Mouse (Mus musculus): ENCODE data around the gene Mt2.

Gene Mt2

DNA sequence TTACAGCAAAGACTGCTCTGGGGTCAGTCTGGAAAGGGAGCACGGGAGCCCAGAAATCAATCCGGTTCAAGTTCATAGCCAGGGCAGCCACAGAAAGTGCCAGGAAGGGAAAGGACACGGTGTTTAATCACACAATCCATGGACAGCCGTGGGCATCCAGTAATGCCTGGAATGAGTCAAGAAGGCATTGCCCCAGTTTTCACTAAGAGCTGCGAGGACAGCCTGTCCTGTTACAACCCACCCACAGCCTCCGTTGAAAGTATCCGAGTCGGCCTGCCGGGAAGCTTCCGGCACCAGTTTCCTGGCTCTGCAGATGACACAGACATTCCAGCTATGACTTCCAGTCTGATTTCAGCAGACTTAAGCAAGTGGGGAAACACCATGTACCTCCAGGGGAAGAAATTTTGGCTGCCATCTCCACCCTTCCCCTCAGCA lies 1.1 kb upstream of the Mt2 start:
- DNase-seq (ENCODE audit: extremely low read depth, insufficient read length, low spot score), result peak; percentile 42

DNA sequence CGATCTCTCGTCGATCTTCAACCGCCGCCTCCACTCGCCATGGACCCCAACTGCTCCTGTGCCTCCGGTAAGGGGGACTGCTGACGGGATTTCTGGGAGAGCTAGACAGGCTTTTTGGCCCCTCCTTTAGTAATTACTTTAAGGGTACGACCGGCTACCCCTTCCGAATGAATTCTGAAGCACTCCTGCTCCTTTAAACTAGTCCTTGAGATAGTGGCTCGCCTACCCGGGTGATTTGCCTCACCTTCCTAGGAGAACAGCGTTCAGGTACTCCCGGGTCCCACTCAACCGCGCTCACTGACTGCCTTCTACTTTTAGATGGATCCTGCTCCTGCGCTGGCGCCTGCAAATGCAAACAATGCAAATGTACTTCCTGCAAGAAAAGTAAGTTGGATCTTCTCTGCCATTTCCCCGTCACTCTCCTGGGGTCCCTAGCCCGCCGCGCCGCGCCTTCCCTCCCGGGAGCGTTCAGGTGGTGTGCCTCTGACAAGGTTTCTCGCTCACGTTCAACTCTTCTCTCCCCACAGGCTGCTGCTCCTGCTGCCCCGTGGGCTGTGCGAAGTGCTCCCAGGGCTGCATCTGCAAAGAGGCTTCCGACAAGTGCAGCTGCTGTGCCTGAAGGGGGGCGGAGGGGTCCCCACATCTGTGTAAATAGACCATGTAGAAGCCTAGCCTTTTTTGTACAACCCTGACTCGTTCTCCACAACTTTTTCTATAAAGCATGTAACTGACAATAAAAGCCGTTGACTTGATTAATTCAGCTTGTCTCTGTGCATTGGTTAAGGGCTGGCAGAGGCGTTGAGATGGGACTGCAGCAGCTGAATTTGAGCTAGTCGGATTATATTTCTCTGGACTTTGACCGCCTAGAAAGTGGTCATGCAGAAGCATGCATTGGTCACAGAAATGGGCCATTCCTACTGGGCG lies 607 bp downstream of the Mt2 start:
- no peak for DNase-seq (ENCODE audit: extremely low read depth, insufficient read length, low spot score)

DNA sequence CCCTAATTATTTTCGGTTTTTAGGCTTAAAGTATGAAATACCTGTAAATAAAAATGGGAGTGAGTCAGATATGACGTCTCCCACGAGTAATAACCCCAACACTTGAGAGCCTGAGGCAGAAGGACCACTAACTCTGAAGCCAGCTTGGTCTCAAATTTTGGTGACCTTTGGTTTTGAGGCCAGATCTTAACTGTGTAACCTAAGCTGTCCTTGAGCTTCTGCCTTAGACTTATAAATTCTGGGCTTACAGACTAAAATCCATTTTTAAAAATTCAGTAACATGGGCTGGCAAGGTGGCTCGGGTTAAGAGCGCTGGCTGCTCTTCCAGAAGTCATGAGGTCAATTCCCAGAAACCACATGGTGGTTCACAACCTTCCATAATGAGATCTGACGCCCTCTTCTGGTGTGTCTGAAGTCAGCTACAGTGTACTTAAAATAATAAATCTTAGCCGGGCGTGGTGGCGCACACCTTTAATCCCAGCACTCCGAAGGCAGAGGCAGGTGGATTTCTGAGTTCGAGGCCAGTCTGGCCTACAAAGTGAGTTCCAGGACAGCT lies 1.5 kb downstream of the Mt2 start:
- no peak for DNase-seq (ENCODE audit: extremely low read depth, insufficient read length, low spot score)

DNA sequence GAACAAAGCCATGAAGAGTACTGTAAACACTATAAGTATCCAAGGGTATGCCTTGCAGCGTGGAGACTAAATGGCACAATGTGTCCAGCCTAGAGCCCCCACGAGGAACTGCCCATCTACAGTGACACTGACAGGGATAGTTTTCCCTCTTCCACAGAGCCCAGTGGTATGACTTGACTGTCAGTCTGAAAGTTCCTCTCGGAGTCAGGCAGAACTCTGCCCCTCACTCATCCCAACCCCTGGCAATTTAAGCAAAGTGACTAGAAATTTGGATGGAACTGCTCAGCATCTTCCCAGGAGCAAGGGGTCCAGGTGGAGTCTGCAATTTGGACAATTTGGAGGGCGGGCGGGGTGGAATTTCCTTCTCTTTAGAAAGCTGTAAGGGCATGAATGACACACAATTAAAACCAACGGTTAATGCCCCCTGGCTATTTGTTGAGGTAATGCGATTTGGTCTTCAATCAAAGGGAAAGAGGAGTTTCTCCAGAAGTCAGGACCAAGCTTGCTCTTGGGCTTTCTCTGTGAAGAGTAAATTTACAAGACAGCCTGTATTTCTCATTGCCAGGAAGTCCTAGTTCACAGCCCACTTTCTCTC lies 2.3 kb downstream of the Mt2 start:
- DNase-seq (ENCODE audit: extremely low read depth, insufficient read length, low spot score), result no peak

DNA sequence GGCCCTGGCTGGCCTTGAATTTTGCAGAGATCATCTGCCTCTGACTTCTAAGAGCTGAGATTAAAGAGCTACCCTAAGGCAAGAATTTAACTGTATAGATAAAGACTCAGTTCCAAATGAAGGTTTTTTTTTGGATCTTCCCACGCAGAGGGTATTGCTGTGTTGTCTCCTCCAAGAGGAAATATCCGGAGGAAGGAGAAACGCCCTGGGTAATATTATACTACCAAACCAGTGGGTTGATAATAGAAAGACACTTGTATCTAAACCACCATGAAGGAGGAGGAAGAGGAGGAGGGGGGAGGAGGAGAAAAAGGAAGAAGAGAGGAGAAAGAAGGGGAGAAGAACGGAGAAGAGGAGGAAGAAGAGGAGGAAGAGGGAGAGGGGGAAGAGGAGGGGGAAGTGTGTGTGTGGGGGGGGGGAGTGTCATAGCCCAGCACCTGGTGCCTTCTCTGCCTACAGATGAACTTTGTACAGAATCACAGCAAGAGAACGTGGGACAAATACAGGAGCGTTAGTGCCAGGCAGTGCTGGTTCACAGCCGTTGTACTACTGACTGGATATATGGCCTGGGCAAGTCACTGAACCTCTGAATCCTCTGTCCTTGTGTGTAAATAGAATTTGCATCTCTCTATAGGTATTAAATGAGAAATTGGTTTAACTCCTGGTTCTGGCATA lies 5.4 kb downstream of the Mt2 start:
- DNase-seq (ENCODE audit: extremely low read depth, insufficient read length, low spot score), result no peak

DNA sequence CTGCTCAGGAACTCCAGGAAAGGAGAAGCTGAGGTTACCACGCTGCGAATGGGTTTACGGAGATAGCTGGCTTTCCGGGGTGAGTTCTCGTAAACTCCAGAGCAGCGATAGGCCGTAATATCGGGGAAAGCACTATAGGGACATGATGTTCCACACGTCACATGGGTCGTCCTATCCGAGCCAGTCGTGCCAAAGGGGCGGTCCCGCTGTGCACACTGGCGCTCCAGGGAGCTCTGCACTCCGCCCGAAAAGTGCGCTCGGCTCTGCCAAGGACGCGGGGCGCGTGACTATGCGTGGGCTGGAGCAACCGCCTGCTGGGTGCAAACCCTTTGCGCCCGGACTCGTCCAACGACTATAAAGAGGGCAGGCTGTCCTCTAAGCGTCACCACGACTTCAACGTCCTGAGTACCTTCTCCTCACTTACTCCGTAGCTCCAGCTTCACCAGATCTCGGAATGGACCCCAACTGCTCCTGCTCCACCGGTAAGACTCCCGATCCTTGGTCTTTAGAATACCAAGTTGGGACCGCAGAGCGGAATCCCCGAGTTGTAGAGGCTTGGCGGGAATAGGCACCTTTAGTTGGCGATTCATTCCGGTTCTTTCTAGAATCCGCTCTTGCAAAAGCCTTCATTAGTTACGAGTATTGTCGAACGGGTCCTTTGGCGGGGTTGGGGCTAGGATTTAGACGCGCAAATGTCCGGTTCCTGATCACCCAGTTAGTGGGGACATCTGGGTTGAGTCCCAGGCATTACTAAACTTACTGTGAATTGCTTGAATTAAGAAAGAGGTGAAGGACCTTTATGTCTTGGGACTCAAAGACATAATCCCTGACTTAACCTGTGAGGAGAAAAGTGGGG lies 6.6 kb downstream of the Mt2 start, which contains the start of gene Mt1:
TSS of gene Mt1 (plus strand) at position 226 of the 856 bp plus-strand sequence.
- peak; percentile 95 for DNase-seq (ENCODE audit: extremely low read depth, insufficient read length, low spot score)

DNA sequence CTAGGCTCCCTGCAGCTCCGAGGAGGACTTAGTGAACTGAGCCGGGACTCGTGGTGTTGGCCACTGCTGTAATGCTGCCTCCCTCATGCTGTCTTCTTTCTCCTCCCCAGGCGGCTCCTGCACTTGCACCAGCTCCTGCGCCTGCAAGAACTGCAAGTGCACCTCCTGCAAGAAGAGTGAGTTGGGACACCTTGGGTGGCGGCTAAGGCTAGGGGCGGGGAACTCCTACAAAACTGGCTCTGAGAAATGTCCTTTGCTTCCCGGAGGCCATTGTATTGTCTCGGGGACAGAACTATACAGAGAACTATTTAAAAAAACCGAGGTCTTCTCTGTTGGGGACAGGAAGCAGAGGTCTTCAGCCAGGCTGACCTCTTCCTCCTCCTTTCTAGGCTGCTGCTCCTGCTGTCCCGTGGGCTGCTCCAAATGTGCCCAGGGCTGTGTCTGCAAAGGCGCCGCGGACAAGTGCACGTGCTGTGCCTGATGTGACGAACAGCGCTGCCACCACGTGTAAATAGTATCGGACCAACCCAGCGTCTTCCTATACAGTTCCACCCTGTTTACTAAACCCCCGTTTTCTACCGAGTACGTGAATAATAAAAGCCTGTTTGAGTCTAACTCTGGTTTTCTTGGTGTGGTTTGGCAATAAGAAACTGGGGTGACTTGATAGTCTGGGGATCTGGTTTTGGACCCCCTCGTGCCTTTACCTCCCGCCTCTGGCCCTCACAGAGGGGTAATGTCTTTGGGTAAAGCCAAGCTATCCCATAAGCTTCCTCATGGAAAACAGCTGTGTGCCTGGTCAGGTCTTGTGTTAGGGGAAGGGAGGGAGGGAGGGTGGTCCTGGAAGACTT lies 7.5 kb downstream of the Mt2 start:
- peak; percentile 58 for DNase-seq (ENCODE audit: extremely low read depth, insufficient read length, low spot score)

DNA sequence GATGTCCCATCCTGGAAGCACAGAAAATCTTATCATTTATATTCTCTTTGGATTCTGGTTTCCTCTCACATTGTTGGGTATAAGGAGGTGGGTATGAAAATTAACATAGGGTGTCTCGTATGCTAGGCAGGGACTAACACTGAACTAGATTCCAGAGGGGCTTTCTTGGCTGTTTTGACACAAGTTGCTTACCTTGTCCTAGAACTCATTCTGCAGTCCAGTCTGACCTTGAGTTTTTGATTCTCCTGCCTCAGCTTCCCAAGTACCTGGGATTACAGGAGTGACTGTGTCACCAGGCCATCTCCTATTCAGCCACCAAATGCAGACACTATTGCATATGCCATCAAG lies 8.1 kb downstream of the Mt2 start:
- DNase-seq (ENCODE audit: extremely low read depth, insufficient read length, low spot score), result no peak

DNA sequence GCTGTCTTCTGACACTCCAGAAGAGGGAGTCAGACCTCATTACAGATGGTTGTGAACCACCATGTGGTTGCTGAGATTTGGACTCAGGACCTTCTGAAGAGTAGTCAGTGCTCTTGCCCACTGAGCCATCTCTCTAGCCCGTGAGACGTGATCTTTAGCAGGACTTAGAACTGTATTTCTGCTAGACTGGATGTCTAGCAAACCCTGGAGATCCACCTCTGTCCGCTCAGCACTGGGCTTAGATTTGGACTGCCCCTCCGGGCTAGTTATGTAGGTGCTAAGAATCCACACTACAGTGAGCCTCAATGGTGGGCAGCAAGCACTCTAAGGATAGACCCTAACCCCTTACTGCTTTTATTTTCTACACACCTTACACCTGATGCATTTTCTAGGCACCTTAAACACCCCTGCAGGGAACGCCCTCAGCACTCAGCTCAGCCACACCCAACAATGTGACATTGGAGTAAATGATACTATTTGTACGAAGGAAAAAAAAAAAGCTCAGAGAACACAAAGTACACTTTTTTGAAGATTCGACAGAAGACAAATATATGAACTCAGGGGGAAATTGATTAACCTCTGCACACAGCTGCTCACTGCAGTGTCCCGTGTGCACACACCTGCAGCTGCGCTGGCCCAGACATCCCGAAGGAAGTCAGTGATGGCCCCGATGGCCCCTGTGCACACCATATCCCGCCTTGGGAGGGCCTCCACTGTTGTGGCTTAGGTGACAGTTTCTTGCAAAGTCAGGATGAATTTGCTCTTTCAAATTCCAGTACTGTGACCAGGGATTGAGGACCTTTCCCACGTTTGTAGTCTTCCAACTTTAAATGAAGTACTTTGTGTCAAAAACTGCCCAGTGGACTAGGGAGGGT lies 9.8 kb downstream of the Mt2 start:
- DNase-seq (ENCODE audit: extremely low read depth, insufficient read length, low spot score), result no peak

DNA sequence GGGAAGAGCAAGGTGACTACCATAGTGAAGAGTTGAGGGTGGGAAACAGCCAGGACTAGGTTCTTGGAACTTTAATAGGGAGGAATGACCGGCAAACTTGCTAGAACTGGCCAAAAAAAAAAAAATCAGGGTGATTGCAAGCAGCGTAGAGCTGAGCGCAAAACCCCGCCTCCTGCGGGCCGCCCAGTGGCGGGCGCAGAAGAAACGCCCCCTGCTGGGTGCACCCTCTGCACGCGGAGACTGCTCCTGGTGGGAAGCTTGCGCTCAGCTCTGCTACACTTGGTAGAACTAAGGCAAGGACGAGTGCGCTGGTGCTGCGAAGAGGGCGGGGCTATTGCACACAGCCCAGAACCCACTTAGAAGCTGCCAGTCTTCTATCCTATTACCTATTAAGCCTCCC lies 10.7 kb downstream of the Mt2 start:
- peak; percentile 88 for DNase-seq (ENCODE audit: extremely low read depth, insufficient read length, low spot score)

DNA sequence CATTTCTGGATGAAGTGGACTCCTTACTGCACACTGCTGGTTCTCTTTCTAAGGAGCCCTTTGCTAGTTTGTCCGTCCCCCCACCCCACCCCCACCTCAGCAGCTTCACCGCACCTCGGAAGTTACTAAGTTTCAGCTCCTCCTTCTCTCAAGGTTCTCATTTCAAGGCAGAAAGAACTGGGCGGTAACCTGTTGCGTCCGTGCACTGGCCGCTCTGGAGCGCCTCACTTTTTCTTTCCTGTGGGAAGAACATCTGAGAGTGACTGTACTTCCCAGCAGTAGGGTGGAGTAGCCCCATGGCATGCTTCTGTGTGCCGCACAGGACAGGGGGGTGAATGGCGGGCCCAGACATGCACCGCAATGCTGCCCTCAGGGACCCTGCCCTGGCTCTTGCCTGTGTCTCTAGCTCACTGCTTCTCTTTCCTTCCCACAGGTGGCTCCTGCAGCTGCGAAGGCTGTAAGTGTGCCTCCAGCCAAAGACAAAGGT lies 11.9 kb downstream of the Mt2 start:
- DNase-seq (ENCODE audit: extremely low read depth, insufficient read length, low spot score), result no peak

DNA sequence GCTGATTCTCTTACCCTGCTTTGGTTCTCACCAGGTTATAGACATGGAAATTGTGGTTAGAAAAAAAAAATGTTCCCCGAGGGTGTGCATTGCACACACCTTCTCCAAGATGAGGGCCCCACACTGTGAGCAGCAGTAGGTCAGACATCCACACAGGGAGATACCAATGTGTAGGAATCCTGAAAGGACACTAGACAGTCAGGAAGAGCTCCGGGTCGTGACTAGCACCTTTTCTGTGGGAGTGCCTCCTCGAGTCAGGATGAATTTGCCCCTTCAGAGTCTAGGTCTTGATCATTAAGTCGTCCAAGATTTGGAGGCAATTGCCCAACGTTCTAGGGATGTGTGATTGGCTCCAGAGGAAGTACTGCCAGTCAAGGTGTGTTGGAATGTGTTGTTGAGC lies 13.3 kb downstream of the Mt2 start:
- no peak for DNase-seq (ENCODE audit: extremely low read depth, insufficient read length, low spot score)

DNA sequence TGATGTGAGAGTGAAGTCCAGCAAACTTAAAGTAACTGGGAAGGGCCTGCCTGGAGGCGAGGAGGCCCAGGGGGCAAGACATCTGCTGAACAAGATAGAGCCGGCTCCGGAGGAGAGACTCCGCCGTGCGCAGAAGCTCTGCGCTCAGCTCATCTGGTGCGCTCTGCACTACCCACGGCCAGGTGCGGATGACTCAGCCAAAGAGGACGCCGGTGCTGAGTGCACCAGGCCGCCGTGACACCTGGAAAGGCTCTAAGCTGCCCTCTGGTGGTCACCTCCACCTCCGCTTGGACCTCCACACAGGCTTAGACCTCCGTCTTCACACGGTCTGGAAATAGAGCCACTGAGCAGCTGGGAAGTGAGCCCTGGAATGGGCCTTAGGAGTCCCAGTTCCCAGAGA lies 14.1 kb downstream of the Mt2 start:
- peak; percentile 32 for DNase-seq (ENCODE audit: extremely low read depth, insufficient read length, low spot score)

DNA sequence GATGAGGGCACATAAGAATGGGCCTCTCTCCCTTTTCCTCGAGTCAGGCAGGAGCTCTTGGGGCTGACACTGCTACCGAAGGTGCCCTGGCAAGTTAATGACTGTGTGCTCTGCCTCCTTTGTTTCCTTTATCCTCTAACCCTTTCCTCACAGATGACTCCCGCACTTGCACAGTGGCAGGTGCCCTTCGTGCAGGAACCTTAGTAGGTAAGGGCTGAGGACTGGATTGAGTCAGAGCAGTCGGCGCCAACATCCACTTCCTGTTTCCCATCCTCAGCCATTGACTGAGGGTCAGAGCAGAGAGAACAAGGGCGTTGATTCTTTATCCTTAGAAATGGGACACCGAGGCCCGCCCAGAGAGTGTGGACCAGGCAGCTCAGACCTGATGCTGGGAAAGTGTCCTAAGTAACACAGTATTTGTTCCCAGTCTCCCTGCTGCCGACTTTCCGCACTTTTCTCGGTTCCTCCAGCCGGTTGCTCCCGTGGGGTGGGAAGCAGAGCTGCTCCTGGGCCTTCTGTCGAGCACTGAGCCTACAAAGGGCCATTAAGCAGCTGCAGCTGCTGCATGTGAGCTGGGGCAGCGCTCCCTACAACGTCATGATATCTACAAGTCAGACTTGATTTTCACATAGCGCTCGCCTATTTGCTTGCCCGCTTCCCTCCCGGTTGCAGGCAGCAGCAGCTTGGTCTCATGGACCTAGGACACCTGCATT lies 15.0 kb downstream of the Mt2 start:
- DNase-seq (ENCODE audit: extremely low read depth, insufficient read length, low spot score), result no peak

DNA sequence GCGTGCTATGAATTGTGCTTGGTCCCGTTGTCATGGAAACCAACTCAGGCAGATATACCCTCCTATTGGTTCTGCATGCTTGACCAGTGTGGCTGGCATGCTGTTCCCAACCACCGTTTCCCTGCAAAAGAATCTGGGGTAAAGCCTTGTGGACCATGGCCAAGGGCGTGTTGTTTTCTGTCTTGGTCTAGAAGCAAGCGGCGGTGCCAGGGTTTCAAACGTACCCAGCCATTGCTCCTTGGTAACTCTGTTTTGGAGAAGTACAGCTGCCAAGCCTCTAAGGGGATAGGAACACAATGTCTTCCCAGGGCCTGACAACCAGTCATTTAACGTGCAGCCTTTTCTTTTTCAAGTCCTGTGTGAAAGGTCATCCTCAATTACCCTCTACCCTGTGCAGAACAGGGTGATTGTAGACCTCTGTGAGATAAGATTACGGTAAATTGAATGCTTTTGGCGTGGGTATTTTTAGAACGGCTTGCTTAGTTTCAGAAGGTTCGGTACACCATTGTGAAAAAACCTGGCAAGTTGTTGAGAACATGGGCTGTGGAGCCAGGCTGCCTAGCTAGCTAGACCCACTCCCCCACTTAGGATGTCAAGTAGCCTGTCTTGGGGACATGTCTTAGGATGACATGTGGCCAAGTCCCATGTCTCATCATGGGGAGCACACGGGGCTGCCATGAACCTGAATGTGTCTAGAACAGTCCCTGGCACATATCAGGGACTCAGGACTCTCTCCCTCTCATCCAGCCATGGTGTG lies 17.0 kb downstream of the Mt2 start:
- no peak for DNase-seq (ENCODE audit: extremely low read depth, insufficient read length, low spot score)

DNA sequence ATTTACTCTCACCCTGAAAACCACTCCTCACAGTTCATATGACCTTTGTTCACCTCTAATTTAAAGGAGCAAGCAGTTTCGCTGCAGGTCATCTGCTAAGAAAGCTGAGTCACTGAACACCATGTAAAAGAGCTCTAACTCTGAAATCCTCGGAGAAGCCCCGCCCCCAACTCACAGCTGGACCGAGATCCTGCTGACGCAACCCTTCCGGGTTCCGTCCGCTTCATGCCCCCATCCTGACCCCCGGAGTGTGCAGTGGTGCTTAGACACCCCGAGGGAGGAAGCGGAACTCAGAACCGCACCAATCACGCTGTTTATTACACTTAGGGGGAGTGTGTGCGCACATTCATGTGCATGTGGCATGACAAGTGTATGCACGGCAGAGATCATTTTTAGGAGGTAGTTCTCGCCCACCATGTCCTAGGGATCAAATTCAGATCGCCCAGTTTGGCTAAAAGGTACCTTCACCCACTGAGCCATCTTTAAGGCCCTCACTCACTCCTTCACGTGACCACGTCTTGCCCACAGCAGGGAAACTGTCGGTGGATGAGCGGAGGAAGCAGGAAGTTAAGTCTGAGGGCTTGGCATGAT lies 18.7 kb downstream of the Mt2 start:
- DNase-seq (ENCODE audit: extremely low read depth, insufficient read length, low spot score), result no peak

DNA sequence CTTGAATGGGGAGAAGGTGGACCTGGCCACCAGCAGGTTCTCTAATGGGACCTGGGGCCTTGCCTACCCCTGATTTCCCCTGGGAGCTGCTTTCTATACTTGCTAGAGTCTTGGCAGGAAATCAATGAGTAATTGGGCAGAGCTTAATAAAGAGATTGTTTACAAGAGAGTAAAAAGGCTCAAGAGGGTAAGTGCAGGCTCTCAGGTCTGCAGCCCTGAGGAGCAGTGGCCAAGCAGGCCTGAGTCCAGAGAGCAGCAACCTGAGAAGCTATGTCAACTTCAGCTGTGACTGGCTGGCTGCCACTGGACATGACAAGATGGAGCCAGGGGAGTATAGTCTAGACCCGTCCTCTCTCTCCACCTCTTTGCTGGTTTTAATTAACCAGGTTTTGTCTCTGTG lies 20.5 kb downstream of the Mt2 start:
- no peak for DNase-seq (ENCODE audit: extremely low read depth, insufficient read length, low spot score)
